Mouse (Mus musculus) urinary bladder, postnatal 0 days (tissue): ENCODE measurements around the gene Cmtm1. TPM values are rescaled to one million over a fixed set of nuclear protein-coding genes. Genes with fewer than 3 reads are reported as not detected.

Experiments used
- polyA plus RNA-seq: library from polyadenylated mRNA; unstranded; fragments of >200 nt; fragmentation: Nextera tagmentation; extraction: Ambion mirVana; gene quantifications from 2 replicates; pipeline ENCODE4 v1.2.1, GENCODE M21; 2015

Cmtm1 gene
- polyA plus RNA-seq = not detected in 2 replicates

DNA sequence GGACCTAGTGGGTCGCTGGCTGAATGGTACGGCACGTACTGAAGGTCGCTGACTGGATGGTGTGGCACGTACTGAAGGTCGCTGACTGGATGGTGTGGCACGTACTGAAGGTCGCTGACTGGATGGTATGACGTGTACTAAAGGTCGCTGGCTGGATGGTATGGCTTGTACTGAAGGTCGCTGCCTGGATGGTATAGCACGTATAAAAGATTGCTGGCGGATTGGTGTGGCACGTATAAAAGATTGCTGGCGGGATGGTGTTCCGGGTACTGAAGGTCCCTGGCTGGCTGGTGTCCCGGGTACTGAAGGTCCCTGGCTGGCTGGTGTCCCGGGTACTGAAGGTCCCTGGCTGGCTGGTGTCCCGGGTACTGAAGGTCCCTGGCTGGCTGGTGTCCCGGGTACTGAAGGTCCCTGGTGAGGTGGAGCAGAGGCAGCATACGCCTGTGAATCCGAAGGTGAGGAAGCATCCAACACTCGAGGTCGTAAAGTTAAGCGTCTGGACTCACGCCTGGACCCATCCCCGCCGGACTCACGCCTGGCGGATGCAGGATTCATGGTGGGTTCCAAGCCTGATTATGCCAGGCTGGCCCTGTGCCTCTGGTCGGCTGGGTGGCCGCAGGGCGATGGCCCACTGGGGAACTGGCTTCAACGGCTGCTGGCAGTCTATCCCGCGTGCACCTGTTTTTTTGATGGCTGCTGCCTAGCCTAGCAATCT lies at the start of gene Cmtm1, which contains the start of gene Gm45711:
Gene Cmtm1 (minus strand): TSS at position 705 of the 715 bp plus-strand sequence.
Gene Gm45711 (minus strand): TSS at position 641 of the 715 bp plus-strand sequence.

GRCm38 (mm10) chr8:104339229-104339982 lies 29.5 kb upstream of the Cmtm1 start, which contains the start of gene Cmtm3:
Gene Cmtm3, plus strand, starts transcription at chr8:104339410.

GRCm38 (mm10) chr8:104321930-104322329 lies 12.0 kb upstream of the Cmtm1 start, which contains the start of gene Cmtm2b:
Gene Cmtm2b, plus strand, starts transcription at chr8:104322230.

DNA sequence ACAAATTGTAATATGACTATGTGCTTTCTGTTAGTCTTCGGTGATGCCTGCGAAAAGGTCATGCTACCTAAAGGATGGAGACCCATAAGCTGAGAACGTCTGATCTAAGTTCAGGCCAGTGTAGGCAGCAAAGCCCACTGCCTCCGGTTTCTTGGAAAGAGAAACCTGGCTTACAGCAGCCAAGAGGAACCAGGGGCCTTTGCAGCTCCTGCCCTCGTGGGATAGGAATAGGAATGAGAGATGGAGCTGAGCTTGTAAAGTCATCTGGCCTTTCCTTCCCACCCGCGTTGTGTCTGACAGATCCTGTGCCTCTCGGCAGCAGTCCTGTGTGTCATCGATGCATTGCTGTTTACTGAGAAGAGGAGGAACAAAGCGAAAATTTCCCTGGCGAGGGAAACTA lies 11.3 kb upstream of the Cmtm1 start, which contains the start of gene Gm11020:
Gene Gm11020 (plus strand): TSS at position 301 of the 400 bp plus-strand sequence.

GRCm38 (mm10) chr8:104293081-104293480 lies 16.9 kb downstream of the Cmtm1 start, which contains the start of gene Cmtm2a:
Gene Cmtm2a, minus strand, starts transcription at chr8:104293181.

DNA sequence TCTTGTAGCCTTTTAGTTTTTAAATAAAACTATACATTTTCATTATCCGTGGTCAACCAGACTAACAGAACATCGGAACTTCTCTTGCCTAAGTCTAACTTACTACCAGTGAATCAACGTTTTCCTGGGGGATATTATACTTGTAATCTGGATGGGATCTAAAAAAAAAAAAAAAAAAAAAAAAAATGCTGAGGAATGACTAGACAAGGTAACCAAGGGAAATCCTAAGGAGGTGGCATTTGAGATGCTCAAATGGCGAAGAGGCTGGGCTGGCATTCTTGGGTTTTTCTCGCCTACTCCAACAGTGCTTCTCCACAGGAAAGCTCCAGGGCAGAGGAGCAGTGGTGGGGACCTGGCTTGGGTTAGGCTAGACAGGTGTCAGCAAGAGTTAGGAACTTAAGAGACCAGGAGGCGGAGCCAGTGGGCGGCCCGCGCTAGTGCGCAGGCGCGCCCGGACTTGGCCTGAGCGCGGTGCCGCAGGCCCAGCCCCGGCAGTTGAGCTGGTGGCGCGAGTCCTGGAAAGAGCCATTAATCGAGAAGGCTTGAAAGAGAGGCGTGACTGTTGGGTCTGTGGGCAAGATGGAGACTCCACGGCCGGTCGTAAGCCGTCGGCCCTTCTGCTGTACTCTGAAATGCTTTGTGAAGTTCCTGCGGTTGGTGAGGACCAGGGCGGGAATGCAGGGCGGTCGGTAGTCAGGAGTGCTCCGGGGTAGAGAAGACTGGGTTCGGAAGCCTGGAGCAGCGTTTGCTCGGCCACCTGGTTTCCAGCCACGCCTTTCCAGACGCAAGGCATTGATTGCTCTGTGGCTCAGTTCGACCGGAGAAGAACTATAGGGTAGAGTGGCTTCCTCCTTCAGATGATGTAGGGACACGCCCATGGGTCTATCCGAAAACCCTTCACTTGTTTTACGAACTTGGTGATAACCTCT lies 59.2 kb downstream of the Cmtm1 start, which contains the start of gene Cklf:
Gene Cklf (plus strand): TSS at position 423 of the 929 bp plus-strand sequence.

GRCm38 (mm10) chr8:104248276-104248675 lies 61.7 kb downstream of the Cmtm1 start, which contains the start of gene Tk2:
Gene Tk2, minus strand, starts transcription at chr8:104248558.

Other genes starting within 250 kb of the Cmtm1 start
- 13.7 and 14.1 TPM in 2 replicates for gene Cdh5, start 208.5 kb downstream of the Cmtm1 start, polyA plus RNA-seq
- gene Bean1, start 139.7 kb downstream of the Cmtm1 start, polyA plus RNA-seq = 4.9 and 7.0 TPM in 2 replicates
- gene Tk2, start 61.6 kb downstream of the Cmtm1 start, polyA plus RNA-seq = 13.2 and 14.4 TPM in 2 replicates
- 46.4 and 49.0 TPM in 2 replicates for gene Cklf, start 59.3 kb downstream of the Cmtm1 start, polyA plus RNA-seq
- gene Cmtm2a, start 17.0 kb downstream of the Cmtm1 start, polyA plus RNA-seq = not detected in 2 replicates
- not detected in 2 replicates for gene Gm45711, start 64 bp downstream of the Cmtm1 start, polyA plus RNA-seq
- not detected in 2 replicates for gene Gm11020, start 11.4 kb upstream of the Cmtm1 start, polyA plus RNA-seq
- gene Cmtm2b, start 12.1 kb upstream of the Cmtm1 start, polyA plus RNA-seq = not detected in 2 replicates
- 66.2 and 73.0 TPM in 2 replicates for gene Cmtm3, start 29.3 kb upstream of the Cmtm1 start, polyA plus RNA-seq
- gene Cmtm4, start 85.7 kb upstream of the Cmtm1 start, polyA plus RNA-seq = 2.3 and 2.7 TPM in 2 replicates
- 40.6 and 51.3 TPM in 2 replicates for gene Dync1li2, start 132.9 kb upstream of the Cmtm1 start, polyA plus RNA-seq
- gene Terb1, start 199.8 kb upstream of the Cmtm1 start, polyA plus RNA-seq = 0.29 and 0.30 TPM in 2 replicates
- gene Nae1, start 224.5 kb upstream of the Cmtm1 start, polyA plus RNA-seq = 59.7 and 69.4 TPM in 2 replicates
- 0.58 and 0.97 TPM in 2 replicates for gene Car7, start 224.5 kb upstream of the Cmtm1 start, polyA plus RNA-seq